Mouse (Mus musculus) layer of hippocampus, adult 9-10 months (tissue): Measurements from ENCODE around the gene Gm7714.
"Not testable (repeated sequence)": the region's sequence is repeated elsewhere in the genome, so short reads cannot be mapped to it uniquely, and the experiment has no call there.

Source experiments
- DNase-seq: peaks from one replicate; pipeline ENCODE4 v3.0.0; 2022; ENCODE audit warnings: low spot score

Gm7714 gene

GRCm38 (mm10) chr5:88268619-88269018 lies at the start of gene Gm7714:
TSS of gene Gm7714 (plus strand) at chr5:88268919.
- DNase-seq: no peak

GRCm38 (mm10) chr5:88256475-88256874 lies 12.2 kb upstream of the Gm7714 start:
- peak; percentile 32 for DNase-seq

GRCm38 (mm10) chr5:88311307-88311706 lies 42.6 kb downstream of the Gm7714 start:
- DNase-seq: not testable (repeated sequence)

- no peak for DNase-seq
Observed at GRCm38 (mm10) chr5:88317012-88317411, 48.3 kb downstream of the Gm7714 start, which contains the start of gene Prol1. TSS of gene Prol1 (plus strand) at chr5:88317312.
